Mouse (Mus musculus): Measurements from ENCODE around the gene Gm2310. TPM values are rescaled to one million over a fixed set of nuclear protein-coding genes. Genes with fewer than 3 reads are reported as not detected.
"Not testable (repeated sequence)": the region's sequence is repeated elsewhere in the genome, so short reads cannot be mapped to it uniquely, and the experiment has no call there.

Gm2310 gene
- not detected in 2 replicates for polyA plus RNA-seq (2015; fragmentation: Nextera tagmentation; extraction: Ambion mirVana)

DNA sequence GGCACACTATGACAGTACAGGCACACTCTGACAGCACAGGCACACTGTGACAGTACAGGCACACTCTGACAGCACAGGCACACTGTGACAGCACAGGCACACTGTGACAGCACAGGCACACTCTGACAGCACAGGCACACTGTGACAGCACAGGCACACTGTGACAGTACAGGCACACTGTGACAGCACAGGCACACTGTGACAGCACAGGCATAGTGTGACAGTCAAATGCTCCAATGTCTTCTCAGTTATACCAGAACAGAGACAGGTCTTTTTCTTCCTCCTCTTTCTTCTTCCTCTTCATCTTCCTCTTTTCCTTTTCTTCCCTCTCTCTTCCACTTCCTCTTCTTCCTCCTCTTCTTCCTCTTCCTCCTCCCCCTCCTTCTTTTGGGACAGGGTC, at the start of gene Gm2310:
TSS of gene Gm2310 (minus strand) at position 101 of the 400 bp plus-strand sequence.
- H3K4me3 ChIP-seq; H3K27ac ChIP-seq; ATAC-seq (ENCODE audit: low FRiP score); H3K9ac ChIP-seq; H3K27me3 ChIP-seq; H3K4me1 ChIP-seq (replicated peaks); H3K36me3 ChIP-seq; H3K4me2 ChIP-seq; H3K9me3 ChIP-seq: not testable (repeated sequence)

DNA sequence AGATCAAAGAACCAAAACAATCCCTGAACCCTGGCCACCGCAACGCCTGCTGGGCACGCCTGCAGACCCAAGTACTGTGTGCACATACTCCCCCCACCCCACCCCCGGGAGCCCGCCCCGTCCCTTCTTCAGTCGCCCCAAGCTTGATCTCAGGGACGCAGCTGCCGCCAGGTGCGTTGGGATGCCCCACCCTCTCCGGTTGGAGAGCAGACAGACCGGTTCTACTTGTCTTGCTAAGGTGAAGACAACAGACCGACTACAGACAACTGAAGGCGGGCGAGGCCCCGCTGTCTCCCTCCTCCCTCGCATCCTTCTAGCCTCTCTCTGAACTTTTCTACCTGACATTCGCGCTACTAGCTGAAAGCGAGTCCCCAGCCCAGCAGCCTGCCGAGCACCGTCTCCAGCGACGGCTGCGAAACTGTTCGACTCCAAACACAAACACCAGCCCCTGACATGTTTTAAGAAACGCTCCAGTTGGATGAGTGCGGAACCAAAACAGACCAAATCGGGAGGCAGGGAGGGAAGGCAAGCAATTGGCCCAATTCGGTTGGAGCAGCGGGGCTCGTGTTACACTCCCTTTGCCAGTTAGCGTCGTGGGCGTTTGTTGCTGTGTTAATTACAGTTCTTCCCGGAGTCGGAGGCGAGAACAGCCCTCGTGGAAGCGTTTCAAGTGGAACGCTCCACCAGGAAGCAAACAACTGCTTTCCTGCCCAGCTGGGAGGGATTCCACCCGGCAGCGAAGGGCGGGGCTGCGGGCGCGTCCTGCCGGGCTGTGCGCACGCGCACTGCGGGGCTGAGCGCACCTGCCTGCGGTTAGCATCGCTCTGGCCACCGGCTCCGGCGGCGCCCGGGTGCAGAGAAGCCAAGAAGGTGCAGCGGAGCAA, 49.1 kb upstream of the Gm2310 start:
- peak; percentile 88 for ATAC-seq (ENCODE audit: low FRiP score)
- Histone ChIP-seq H3K9me3 (no peaks in the 10 kb centered on the region), H3K4me2 (peak overlapping the region; percentile 90), H3K27ac (no peak overlapping the region), H3K9ac (peak overlapping the region; percentile 55), H3K36me3 (no peaks in the 10 kb centered on the region), H3K4me3 (peak overlapping the region; percentile 65), H3K4me1 (replicated peaks) (peaks cover 12% of the 10 kb centered on the region), H3K27me3 (peaks cover 31% of the 10 kb centered on the region)
- under 1% methylated on average over 61 of the region's 61 CpGs for WGBS

DNA sequence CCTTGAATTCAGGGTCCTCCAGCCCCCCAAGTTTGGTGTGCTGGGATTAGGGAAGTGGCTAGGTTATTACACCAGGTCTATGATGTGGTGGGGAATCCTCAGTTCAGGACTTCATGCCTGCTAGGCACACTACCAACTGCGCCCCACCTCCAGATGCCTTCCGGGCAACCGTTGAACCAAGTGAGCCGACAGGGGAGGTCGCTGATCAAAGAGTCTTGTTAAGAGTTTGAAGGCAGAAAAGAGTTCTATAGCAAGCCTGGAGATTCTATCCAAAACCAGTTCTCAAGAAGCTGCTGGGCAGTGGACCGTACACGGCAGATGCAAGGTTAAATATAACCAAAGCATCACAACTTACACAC, 48.5 kb upstream of the Gm2310 start:
- Histone ChIP-seq H3K27me3 (peaks cover 31% of the 10 kb centered on the region), H3K4me3 (peak overlapping the region; percentile 65), H3K27ac (no peak overlapping the region), H3K36me3 (no peaks in the 10 kb centered on the region), H3K9ac (peak overlapping the region; percentile 55; the same call in 1 of the 2 replicates), H3K9me3 (no peaks in the 10 kb centered on the region), H3K4me2 (peak overlapping the region; percentile 90), H3K4me1 (replicated peaks) (peaks cover 12% of the 10 kb centered on the region)
- ATAC-seq (ENCODE audit: low FRiP score) = peak; percentile 12; the same call in 1 of the 2 replicates
- 9% methylated on average over 7 of the region's 7 CpGs for WGBS

DNA sequence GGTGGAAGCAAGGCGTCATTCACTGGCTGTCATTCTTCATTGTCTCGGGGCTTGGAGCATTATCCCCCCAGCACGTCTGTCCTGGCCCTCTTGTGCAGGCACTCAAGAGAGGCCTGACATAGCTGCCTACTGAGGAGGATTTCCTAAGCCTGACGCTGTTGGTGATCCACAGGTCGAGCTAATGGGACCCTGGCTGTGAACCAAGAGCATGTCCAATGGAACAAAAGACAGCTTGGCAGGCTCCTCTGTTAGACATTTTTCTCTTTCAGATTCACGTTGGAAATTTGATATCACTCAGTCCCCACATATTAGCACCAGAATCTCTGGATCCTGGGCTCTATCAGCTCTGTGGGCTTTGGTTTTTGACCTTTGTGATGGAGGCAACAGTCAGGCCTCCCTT, 45.7 kb upstream of the Gm2310 start:
- Histone ChIP-seq H3K36me3 (no peaks in the 10 kb centered on the region), H3K27me3 (peaks cover 15% of the 10 kb centered on the region), H3K4me3 (no peak overlapping the region), H3K9ac (no peak overlapping the region), H3K4me2 (no peak overlapping the region), H3K27ac (no peak overlapping the region), H3K9me3 (no peaks in the 10 kb centered on the region), H3K4me1 (replicated peaks) (peaks cover 12% of the 10 kb centered on the region)
- ATAC-seq (ENCODE audit: low FRiP score) = no peak
- WGBS = 50% methylated on average over 6 of the region's 6 CpGs

DNA sequence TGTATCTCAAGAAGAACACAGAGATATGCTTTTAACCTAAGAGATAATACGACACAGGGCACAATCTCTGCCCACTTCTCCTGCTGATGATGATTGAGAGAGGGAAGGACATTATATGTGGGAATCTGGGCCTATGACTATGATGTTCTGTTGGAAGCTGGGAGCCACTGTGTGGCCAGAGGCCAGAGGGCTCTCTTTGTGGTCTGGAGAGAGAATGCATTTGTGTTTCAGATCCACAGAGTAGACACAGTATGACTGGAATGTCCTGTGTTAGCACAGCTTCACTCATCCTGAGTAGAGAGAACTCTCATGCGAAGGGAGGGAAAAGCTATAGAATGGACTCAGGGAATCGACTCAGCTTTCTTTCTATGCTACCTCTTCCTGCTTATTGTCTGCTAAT, 44.6 kb upstream of the Gm2310 start:
- peaks cover 15% of the 10 kb centered on the region for H3K27me3 ChIP-seq
- no peak overlapping the region for H3K9ac ChIP-seq
- H3K36me3 ChIP-seq = no peaks in the 10 kb centered on the region
- H3K27ac ChIP-seq = no peak overlapping the region
- H3K9me3 ChIP-seq = no peaks in the 10 kb centered on the region
- WGBS = 89% methylated on average over 3 of the region's 3 CpGs
- peaks cover 7% of the 10 kb centered on the region for H3K4me1 ChIP-seq (replicated peaks)
- no peak overlapping the region for H3K4me3 ChIP-seq
- H3K4me2 ChIP-seq = no peak overlapping the region
- no peak for ATAC-seq (ENCODE audit: low FRiP score)

DNA sequence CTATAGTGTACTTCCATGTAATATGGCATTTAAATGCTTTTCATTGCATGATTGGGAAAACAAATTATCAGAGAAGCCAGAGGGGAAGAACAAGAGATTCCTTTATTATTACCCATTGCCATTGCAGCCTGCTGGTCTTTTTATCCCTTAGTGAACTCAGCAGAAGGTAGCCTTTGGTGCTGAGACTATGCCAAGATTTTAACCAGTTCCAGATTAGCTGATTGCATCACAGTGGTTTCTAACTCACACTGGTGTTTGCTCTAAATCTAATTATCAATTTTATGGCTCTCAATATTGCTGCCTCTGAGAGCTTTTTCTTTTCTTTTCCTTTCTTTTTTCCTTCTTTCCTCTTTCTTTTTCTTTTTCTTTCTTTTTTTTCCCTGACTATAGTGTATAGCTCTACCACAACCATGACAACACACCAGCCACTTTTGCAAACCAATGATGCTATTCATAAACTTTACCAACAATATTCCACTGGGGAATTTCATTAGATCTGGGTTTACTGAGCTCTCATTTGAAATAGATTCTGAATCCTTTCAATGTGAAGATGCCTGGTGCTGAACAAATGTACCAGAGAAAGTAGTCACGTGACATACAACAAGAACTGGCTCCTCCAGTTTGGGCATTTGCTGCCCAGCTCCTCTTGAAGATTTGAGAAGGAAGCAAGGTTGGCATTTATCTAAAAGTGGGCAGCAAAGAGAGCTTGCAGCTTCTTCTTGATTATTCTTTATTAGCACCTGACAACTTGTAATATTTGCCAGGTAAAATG, 43.9 kb upstream of the Gm2310 start:
- peaks cover 5% of the 10 kb centered on the region for H3K4me1 ChIP-seq (replicated peaks)
- no peaks in the 10 kb centered on the region for H3K36me3 ChIP-seq
- 80% methylated on average over 1 of the region's 1 CpGs for WGBS
- no peak overlapping the region for H3K4me2 ChIP-seq
- H3K27me3 ChIP-seq = peaks cover 13% of the 10 kb centered on the region
- no peak overlapping the region for H3K27ac ChIP-seq
- no peaks in the 10 kb centered on the region for H3K9me3 ChIP-seq
- H3K9ac ChIP-seq = no peak overlapping the region
- ATAC-seq (ENCODE audit: low FRiP score) = no peak
- H3K4me3 ChIP-seq = no peak overlapping the region

DNA sequence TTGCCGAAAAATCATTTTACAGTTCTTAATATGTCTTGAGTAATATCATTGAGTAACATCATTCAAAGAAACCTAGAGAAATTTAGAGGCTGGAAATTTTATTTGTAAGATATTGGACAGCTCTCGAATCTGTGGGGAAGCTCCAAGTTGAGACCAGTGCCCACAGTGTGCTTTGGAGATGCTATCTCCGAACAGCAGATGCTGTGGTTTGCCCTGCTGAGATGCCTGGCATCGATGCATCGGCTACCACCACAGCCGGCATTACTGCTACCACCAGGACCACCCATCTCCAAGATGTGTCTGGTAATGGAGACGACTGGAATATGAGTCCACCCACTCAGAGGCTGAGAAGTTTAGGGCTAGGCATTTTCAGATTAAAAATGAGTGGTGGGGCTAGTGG, 43.0 kb upstream of the Gm2310 start:
- H3K9me3 ChIP-seq = no peaks in the 10 kb centered on the region

DNA sequence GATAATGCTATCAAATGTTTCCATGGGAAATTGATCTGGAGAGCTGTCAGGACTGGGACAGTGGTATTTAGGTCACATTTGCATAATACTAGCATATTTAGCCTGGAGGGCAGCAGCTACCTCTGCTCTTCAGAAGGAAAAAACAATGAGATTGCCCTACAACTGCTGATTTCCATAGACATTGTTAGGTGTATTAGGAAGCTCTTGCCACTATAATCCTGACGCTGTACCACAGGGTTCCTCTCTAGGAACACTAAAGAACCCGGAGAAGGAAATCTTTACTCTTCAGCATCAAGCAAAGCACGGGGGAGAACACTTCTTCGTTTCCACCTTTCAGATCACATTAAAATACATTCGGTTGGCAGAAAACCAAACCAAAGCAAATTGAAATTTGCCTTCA, 11.4 kb upstream of the Gm2310 start:
- no peaks in the 10 kb centered on the region for H3K36me3 ChIP-seq
- no peak overlapping the region for H3K27ac ChIP-seq
- WGBS = 71% methylated on average over 5 of the region's 5 CpGs
- no peak for ATAC-seq (ENCODE audit: low FRiP score)
- no peak overlapping the region for H3K4me2 ChIP-seq
- no peaks in the 10 kb centered on the region for H3K4me1 ChIP-seq (replicated peaks)
- H3K9ac ChIP-seq = no peak overlapping the region
- H3K9me3 ChIP-seq = no peaks in the 10 kb centered on the region
- no peaks in the 10 kb centered on the region for H3K27me3 ChIP-seq
- no peak overlapping the region for H3K4me3 ChIP-seq

More for the DNA sequence above, 43.0 kb upstream of the Gm2310 start:
- no peak overlapping the region for H3K4me3 ChIP-seq
- no peak overlapping the region for H3K27ac ChIP-seq
- H3K4me1 ChIP-seq (replicated peaks) = no peaks in the 10 kb centered on the region
- no peak overlapping the region for H3K9ac ChIP-seq
- 90% methylated on average over 7 of the region's 7 CpGs for WGBS
- ATAC-seq (ENCODE audit: low FRiP score) = no peak
- H3K4me2 ChIP-seq = no peak overlapping the region
- no peaks in the 10 kb centered on the region for H3K36me3 ChIP-seq
- H3K27me3 ChIP-seq = peaks cover 5% of the 10 kb centered on the region

DNA sequence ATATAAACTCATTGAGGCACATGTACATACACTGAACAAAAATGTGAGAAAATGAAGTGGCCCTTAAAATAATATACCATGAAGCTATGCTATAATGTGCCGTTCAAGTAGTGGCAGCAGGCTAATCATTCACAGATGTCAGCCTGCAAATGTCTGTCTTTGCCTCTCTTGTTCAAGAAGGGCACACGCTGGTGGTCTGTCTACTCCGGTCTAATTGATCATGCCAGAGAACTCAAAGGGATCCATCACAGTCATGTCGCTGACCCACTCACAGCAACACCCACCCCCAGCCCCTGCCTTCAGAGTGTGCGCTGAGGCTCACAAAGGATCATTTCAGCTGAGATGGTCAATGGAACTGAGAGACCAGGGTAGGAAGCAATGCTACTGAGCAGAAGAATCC, 6.8 kb downstream of the Gm2310 start:
- WGBS = 21% methylated on average over 5 of the region's 5 CpGs
- no peak overlapping the region for H3K27ac ChIP-seq
- no peaks in the 10 kb centered on the region for H3K36me3 ChIP-seq
- no peak overlapping the region for H3K4me2 ChIP-seq
- H3K9ac ChIP-seq = no peak overlapping the region
- no peaks in the 10 kb centered on the region for H3K27me3 ChIP-seq
- no peaks in the 10 kb centered on the region for H3K9me3 ChIP-seq
- ATAC-seq (ENCODE audit: low FRiP score) = no peak
- H3K4me3 ChIP-seq = no peak overlapping the region
- peaks cover 7% of the 10 kb centered on the region for H3K4me1 ChIP-seq (replicated peaks)

DNA sequence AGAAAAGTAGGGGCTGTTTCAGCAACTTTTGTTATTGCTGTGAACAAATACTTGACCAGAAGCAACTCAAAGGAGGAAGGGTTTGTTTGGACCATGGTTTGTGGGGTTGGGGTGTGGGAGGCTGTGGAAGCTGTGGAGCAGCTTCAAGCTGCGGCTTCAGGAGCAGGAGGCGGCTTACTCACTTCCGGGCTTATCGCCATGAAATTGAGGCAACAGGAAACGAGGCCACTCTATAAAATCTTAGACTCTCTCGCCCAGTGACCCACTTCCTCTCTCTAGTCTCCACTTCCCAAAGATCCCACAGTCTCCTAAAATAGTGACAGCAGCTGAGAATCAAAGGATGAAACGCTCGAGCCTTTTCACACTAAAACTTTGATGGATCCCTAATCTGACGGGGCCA, 7.9 kb downstream of the Gm2310 start:
- Histone ChIP-seq H3K27me3 (no peaks in the 10 kb centered on the region), H3K9ac (no peak overlapping the region), H3K36me3 (no peaks in the 10 kb centered on the region), H3K9me3 (no peaks in the 10 kb centered on the region), H3K4me1 (replicated peaks) (peaks cover 7% of the 10 kb centered on the region), H3K4me3 (no peak overlapping the region), H3K27ac (no peak overlapping the region), H3K4me2 (no peak overlapping the region)
- no peak for ATAC-seq (ENCODE audit: low FRiP score)
- WGBS = 73% methylated on average over 9 of the region's 9 CpGs

DNA sequence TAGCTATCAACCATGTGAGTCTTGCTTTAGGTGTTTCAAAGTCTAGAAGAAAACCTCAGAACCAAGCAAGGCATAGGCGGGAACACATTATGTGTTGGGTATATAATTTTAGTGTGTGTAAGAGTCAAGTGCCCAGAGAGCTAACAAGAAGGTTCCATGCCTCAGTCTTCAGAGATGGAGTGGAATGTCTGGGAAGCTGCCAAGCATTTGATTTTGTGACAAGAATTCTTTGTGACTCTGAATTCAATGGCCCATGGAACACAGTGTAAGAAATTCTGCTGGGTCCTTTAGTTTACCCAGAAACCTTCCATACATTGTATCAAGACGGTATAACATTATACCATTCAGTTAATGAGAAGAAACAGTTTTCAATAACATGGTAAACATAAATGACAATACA, 17.3 kb downstream of the Gm2310 start:
- Histone ChIP-seq H3K27ac (no peak overlapping the region), H3K9ac (no peak overlapping the region), H3K4me3 (no peak overlapping the region), H3K4me2 (no peak overlapping the region), H3K9me3 (0 out of 2 replicates have a peak, but pooled peaks cover 4% of the 10 kb centered on the region), H3K27me3 (no peaks in the 10 kb centered on the region), H3K4me1 (replicated peaks) (no peaks in the 10 kb centered on the region), H3K36me3 (no peaks in the 10 kb centered on the region)
- 91% methylated on average over 2 of the region's 2 CpGs for WGBS
- no peak for ATAC-seq (ENCODE audit: low FRiP score)

DNA sequence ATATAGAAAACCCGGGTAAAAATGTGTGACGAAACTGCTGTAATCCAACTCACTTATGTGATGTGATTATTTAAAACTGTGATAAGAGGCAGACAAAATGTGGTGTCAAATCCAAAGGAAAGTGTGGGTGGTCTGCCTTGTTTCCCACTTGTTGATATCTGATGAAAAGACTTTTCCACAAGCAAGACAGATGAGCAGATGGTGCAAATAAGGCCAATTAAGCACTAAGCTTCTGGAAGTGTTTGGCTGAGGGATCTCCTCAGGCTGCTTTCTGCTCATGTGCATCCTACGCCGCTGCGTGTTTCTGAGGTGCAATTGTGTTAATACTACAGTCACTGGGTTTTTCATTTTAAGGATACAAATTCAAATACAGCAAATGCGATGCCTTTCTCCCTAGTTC, 34.5 kb downstream of the Gm2310 start:
- H3K27ac ChIP-seq = no peak overlapping the region
- 85% methylated on average over 6 of the region's 6 CpGs for WGBS
- ATAC-seq (ENCODE audit: low FRiP score) = no peak
- H3K9me3 ChIP-seq = no peaks in the 10 kb centered on the region
- no peaks in the 10 kb centered on the region for H3K36me3 ChIP-seq
- H3K4me3 ChIP-seq = no peak overlapping the region
- H3K27me3 ChIP-seq = no peaks in the 10 kb centered on the region
- no peak overlapping the region for H3K4me2 ChIP-seq
- H3K9ac ChIP-seq = no peak overlapping the region
- H3K4me1 ChIP-seq (replicated peaks) = no peaks in the 10 kb centered on the region
